Mouse (Mus musculus): ENCODE measurements around the gene Lhx3. TPM values are rescaled to one million over a fixed set of nuclear protein-coding genes. Genes with fewer than 3 reads are reported as not detected.
A peak's percentile ranks its signal among the peaks of the same experiment; 100 is the strongest.

The Lhx3 gene
- polyA plus RNA-seq, 1 experiment from 2014 or later = 12.0 TPM

- H3K9me3 ChIP-seq (replicated peaks) = no peaks in the 10 kb centered on the region
- H3K27ac ChIP-seq = no peak overlapping the region
- H3K27me3 ChIP-seq = peaks cover 76% of the 10 kb centered on the region
- no peak overlapping the region for H3K4me3 ChIP-seq
- no peak overlapping the region for H3K9ac ChIP-seq
- H3K4me1 ChIP-seq = peaks cover 24% of the 10 kb centered on the region
- H3K36me3 ChIP-seq = no peaks in the 10 kb centered on the region
- 45% methylated on average over 7 of the region's 7 CpGs for WGBS
- ATAC-seq (ENCODE audit: low FRiP score) = no peak
- H3K4me2 ChIP-seq (replicated peaks) = no peak overlapping the region
Measured at GRCm38 (mm10) chr2:26194552-26195339, 13.3 kb downstream of the Lhx3 start.

- no peak overlapping the region for H3K9ac ChIP-seq
- no peak overlapping the region for H3K4me2 ChIP-seq (replicated peaks)
- no peak overlapping the region for H3K27ac ChIP-seq
- no peak overlapping the region for H3K4me3 ChIP-seq
- H3K27me3 ChIP-seq = peaks cover 43% of the 10 kb centered on the region
- no peaks in the 10 kb centered on the region for H3K9me3 ChIP-seq (replicated peaks)
- H3K36me3 ChIP-seq = no peaks in the 10 kb centered on the region
- no peak for ATAC-seq (ENCODE audit: low FRiP score)
- 0 out of 2 replicates have a peak, but pooled peaks cover 4% of the 10 kb centered on the region for H3K4me1 ChIP-seq
- WGBS = 80% methylated on average over 5 of the region's 5 CpGs
Measured at GRCm38 (mm10) chr2:26188517-26188916, 19.6 kb downstream of the Lhx3 start.

- 52% methylated on average over 3 of the region's 3 CpGs for WGBS
- no peak overlapping the region for H3K4me2 ChIP-seq (replicated peaks)
Measured at GRCm38 (mm10) chr2:26184352-26184751, 23.7 kb downstream of the Lhx3 start.

GRCm38 (mm10) chr2:26182646-26183045, 25.4 kb downstream of the Lhx3 start:
- H3K27me3 ChIP-seq = peaks cover 25% of the 10 kb centered on the region; the same call in 1 of the 2 replicates
- ATAC-seq (ENCODE audit: low FRiP score) = 0 out of 2 replicates have a peak, but pooled peaks have one; percentile 29
- H3K36me3 ChIP-seq = no peaks in the 10 kb centered on the region

More at GRCm38 (mm10) chr2:26184352-26184751, 23.7 kb downstream of the Lhx3 start:
- no peaks in the 10 kb centered on the region for H3K9me3 ChIP-seq (replicated peaks)
- H3K4me1 ChIP-seq = 0 out of 2 replicates have a peak, but pooled peaks cover 8% of the 10 kb centered on the region
- H3K27me3 ChIP-seq = peaks cover 29% of the 10 kb centered on the region
- H3K4me3 ChIP-seq = no peak overlapping the region
- no peak for ATAC-seq (ENCODE audit: low FRiP score)
- no peaks in the 10 kb centered on the region for H3K36me3 ChIP-seq
- no peak overlapping the region for H3K9ac ChIP-seq
- no peak overlapping the region for H3K27ac ChIP-seq

GRCm38 (mm10) chr2:26177189-26177588, 30.9 kb downstream of the Lhx3 start:
- no peak for ATAC-seq (ENCODE audit: low FRiP score)
- no peak overlapping the region for H3K9ac ChIP-seq
- WGBS = 51% methylated on average over 2 of the region's 2 CpGs
- H3K4me3 ChIP-seq = no peak overlapping the region
- H3K4me1 ChIP-seq = peaks cover 14% of the 10 kb centered on the region
- peaks cover 11% of the 10 kb centered on the region for H3K27me3 ChIP-seq
- no peak overlapping the region for H3K4me2 ChIP-seq (replicated peaks)
- H3K27ac ChIP-seq = no peak overlapping the region
- no peaks in the 10 kb centered on the region for H3K36me3 ChIP-seq
- H3K9me3 ChIP-seq (replicated peaks) = no peaks in the 10 kb centered on the region

More at GRCm38 (mm10) chr2:26182646-26183045, 25.4 kb downstream of the Lhx3 start:
- no peaks in the 10 kb centered on the region for H3K9me3 ChIP-seq (replicated peaks)
- no peak overlapping the region for H3K4me3 ChIP-seq
- no peak overlapping the region for H3K27ac ChIP-seq
- H3K9ac ChIP-seq = no peak overlapping the region
- H3K4me1 ChIP-seq = 0 out of 2 replicates have a peak, but pooled peaks cover 8% of the 10 kb centered on the region
- 5% methylated on average over 6 of the region's 6 CpGs for WGBS
- H3K4me2 ChIP-seq (replicated peaks) = no peak overlapping the region

GRCm38 (mm10) chr2:26176731-26177130, 31.4 kb downstream of the Lhx3 start:
- ATAC-seq (ENCODE audit: low FRiP score) = no peak
- Histone ChIP-seq H3K36me3 (no peaks in the 10 kb centered on the region), H3K9ac (no peak overlapping the region), H3K27me3 (peaks cover 11% of the 10 kb centered on the region), H3K4me3 (no peak overlapping the region), H3K27ac (no peak overlapping the region), H3K4me1 (peaks cover 14% of the 10 kb centered on the region), H3K4me2 (replicated peaks) (no peak overlapping the region), H3K9me3 (replicated peaks) (no peaks in the 10 kb centered on the region)
- 49% methylated on average over 5 of the region's 5 CpGs for WGBS

GRCm38 (mm10) chr2:26175191-26175590, 32.9 kb downstream of the Lhx3 start:
- H3K4me3 ChIP-seq = no peak overlapping the region
- no peak for ATAC-seq (ENCODE audit: low FRiP score)
- peak overlapping the region; percentile 5; the same call in 1 of the 2 replicates for H3K27ac ChIP-seq

GRCm38 (mm10) chr2:26172166-26172565, 35.9 kb downstream of the Lhx3 start:
- H3K9ac ChIP-seq = no peak overlapping the region
- no peaks in the 10 kb centered on the region for H3K36me3 ChIP-seq
- no peak for ATAC-seq (ENCODE audit: low FRiP score)
- no peak overlapping the region for H3K4me3 ChIP-seq
- no peak overlapping the region for H3K27ac ChIP-seq
- H3K9me3 ChIP-seq (replicated peaks) = no peaks in the 10 kb centered on the region
- peaks cover 24% of the 10 kb centered on the region for H3K27me3 ChIP-seq
- H3K4me1 ChIP-seq = peaks cover 48% of the 10 kb centered on the region
- 83% methylated on average over 2 of the region's 2 CpGs for WGBS
- no peak overlapping the region for H3K4me2 ChIP-seq (replicated peaks)

More at GRCm38 (mm10) chr2:26175191-26175590, 32.9 kb downstream of the Lhx3 start:
- no peak overlapping the region for H3K4me2 ChIP-seq (replicated peaks)
- H3K36me3 ChIP-seq = no peaks in the 10 kb centered on the region
- peaks cover 23% of the 10 kb centered on the region for H3K4me1 ChIP-seq
- WGBS = 36% methylated on average over 4 of the region's 4 CpGs
- H3K9ac ChIP-seq = no peak overlapping the region
- H3K9me3 ChIP-seq (replicated peaks) = no peaks in the 10 kb centered on the region
- peaks cover 13% of the 10 kb centered on the region for H3K27me3 ChIP-seq

GRCm38 (mm10) chr2:26170376-26170775, 37.7 kb downstream of the Lhx3 start:
- Histone ChIP-seq H3K36me3 (no peaks in the 10 kb centered on the region), H3K4me3 (no peak overlapping the region), H3K27ac (no peak overlapping the region), H3K9me3 (replicated peaks) (no peaks in the 10 kb centered on the region), H3K4me2 (replicated peaks) (no peak overlapping the region), H3K27me3 (peaks cover 23% of the 10 kb centered on the region), H3K9ac (no peak overlapping the region), H3K4me1 (peaks cover 39% of the 10 kb centered on the region)
- 46% methylated on average over 2 of the region's 2 CpGs for WGBS
- ATAC-seq (ENCODE audit: low FRiP score) = no peak

GRCm38 (mm10) chr2:26168843-26169579, 39.1 kb downstream of the Lhx3 start:
- Histone ChIP-seq H3K36me3 (no peaks in the 10 kb centered on the region), H3K27me3 (peaks cover 23% of the 10 kb centered on the region), H3K4me1 (peaks cover 35% of the 10 kb centered on the region), H3K9ac (no peak overlapping the region), H3K9me3 (replicated peaks) (no peaks in the 10 kb centered on the region), H3K4me2 (replicated peaks) (no peak overlapping the region), H3K27ac (peak overlapping the region; percentile 17; the same call in 1 of the 2 replicates), H3K4me3 (no peak overlapping the region)
- peak; percentile 62 for ATAC-seq (ENCODE audit: low FRiP score)
- WGBS = 24% methylated on average over 11 of the region's 11 CpGs

GRCm38 (mm10) chr2:26166890-26167289, 41.2 kb downstream of the Lhx3 start:
- Histone ChIP-seq H3K27me3 (peaks cover 15% of the 10 kb centered on the region), H3K4me2 (replicated peaks) (no peak overlapping the region), H3K27ac (no peak overlapping the region), H3K9ac (no peak overlapping the region), H3K36me3 (no peaks in the 10 kb centered on the region), H3K9me3 (replicated peaks) (no peaks in the 10 kb centered on the region), H3K4me3 (no peak overlapping the region), H3K4me1 (peaks cover 35% of the 10 kb centered on the region)
- 88% methylated on average over 3 of the region's 3 CpGs for WGBS
- no peak for ATAC-seq (ENCODE audit: low FRiP score)

GRCm38 (mm10) chr2:26158064-26158463, 50.0 kb downstream of the Lhx3 start:
- 72% methylated on average over 9 of the region's 9 CpGs for WGBS
- no peaks in the 10 kb centered on the region for H3K36me3 ChIP-seq
- peaks cover 31% of the 10 kb centered on the region for H3K4me1 ChIP-seq
- H3K4me3 ChIP-seq = no peak overlapping the region
- H3K9ac ChIP-seq = no peak overlapping the region
- H3K27me3 ChIP-seq = no peaks in the 10 kb centered on the region
- no peak overlapping the region for H3K27ac ChIP-seq
- no peak overlapping the region for H3K4me2 ChIP-seq (replicated peaks)
- peak; percentile 24; the same call in 1 of the 2 replicates for ATAC-seq (ENCODE audit: low FRiP score)
- no peaks in the 10 kb centered on the region for H3K9me3 ChIP-seq (replicated peaks)
